Mouse (Mus musculus) heart, embryonic 16.5 days (tissue): ENCODE results near the gene Mup20. TPM values are rescaled to one million over a fixed set of nuclear protein-coding genes. Genes with fewer than 3 reads are reported as not detected.
"Not testable (repeated sequence)": the region's sequence is repeated elsewhere in the genome, so short reads cannot be mapped to it uniquely, and the experiment has no call there.

Source experiments
- ATAC-seq: fragments of 200-750 bp; cut with Nextera tagmentation; replicated peaks from 2 replicates; pipeline ENCODE4 v1.8.0; 2017; ENCODE audit warnings: moderate number of reproducible peaks; ENCODE audit not compliant: insufficient read depth, low FRiP score; ENCODE audit errors: extremely low read depth
- H3K27ac ChIP-seq: fragments of 300-500 bp; sonication (generic); 2 replicates; pipeline ENCODE4 v1.5.1; 2014; ENCODE audit warnings: mild to moderate bottlenecking, low read length, control low read depth, moderate library complexity
- H3K27me3 ChIP-seq: fragments of 300-500 bp; sonication (generic); 2 replicates; pipeline ENCODE4 v1.6.1; 2014; ENCODE audit warnings: low read length, mixed read lengths; ENCODE audit not compliant: control insufficient read depth, insufficient read depth
- H3K36me3 ChIP-seq: fragments of 300-500 bp; sonication (generic); 2 replicates; pipeline ENCODE4 v1.6.1; 2014; ENCODE audit not compliant: control insufficient read depth, insufficient read depth
- H3K4me1 ChIP-seq: fragments of 300-500 bp; sonication (generic); 2 replicates; pipeline ENCODE4 v1.6.1; 2014; ENCODE audit warnings: low read length, mixed read lengths; ENCODE audit not compliant: control insufficient read depth, insufficient read depth
- H3K4me2 ChIP-seq: fragments of 300-500 bp; sonication (generic); 2 replicates; pipeline ENCODE4 v1.6.1; 2014; ENCODE audit warnings: low read depth, mild to moderate bottlenecking, control low read depth, low read length
- H3K4me3 ChIP-seq: fragments of 300-500 bp; sonication (generic); 2 replicates; pipeline ENCODE4 v1.5.1; 2014; ENCODE audit warnings: mild to moderate bottlenecking, control low read depth, low read length
- H3K9ac ChIP-seq: fragments of 300-500 bp; sonication (generic); 2 replicates; pipeline ENCODE4 v1.6.1; 2014; ENCODE audit warnings: low read length, control low read depth
- H3K9me3 ChIP-seq: fragments of 300-500 bp; sonication (generic); replicated peaks from 2 replicates; pipeline ENCODE4 v1.6.1; 2016; ENCODE audit warnings: low read length; ENCODE audit not compliant: control insufficient read depth
- WGBS: fragments of 180-500 bp; shearing (Covaris S2); extraction: QIAGEN DNeasy Blood & Tissue Kit; methylation state at CpG from one replicate; pipeline ENCODE4 v1.1.7; 2014; 5-methylcytosine and 5-hydroxymethylcytosine counted together
- polyA plus RNA-seq: library from polyadenylated mRNA; unstranded; fragments of >200 nt; fragmentation: Nextera tagmentation; extraction: Ambion mirVana; gene quantifications from 2 replicates; pipeline ENCODE4 v1.2.1, GENCODE M21; 2015

Mup20 gene
- polyA plus RNA-seq, 1 experiment from 2014 or later, result not detected

DNA sequence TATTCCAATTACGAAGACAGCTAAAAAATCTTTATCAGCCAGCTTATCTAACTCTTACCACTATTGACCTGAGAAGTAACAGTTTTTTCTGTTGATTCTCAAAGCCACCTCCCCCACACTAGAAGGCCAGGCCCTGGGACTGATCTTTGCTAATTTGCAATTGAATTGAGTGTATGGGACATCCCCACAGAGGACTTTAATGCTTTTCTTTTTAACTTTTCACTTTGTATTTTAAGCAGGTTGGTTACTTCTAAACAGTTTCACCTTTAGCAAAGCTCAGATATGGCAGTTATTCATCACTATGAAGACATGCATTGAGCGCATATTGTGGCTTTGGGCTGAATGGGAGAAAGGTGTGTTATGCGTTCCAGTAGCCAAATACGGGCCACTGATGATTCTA, 30.3 kb downstream of the Mup20 start:
- H3K9me3 ChIP-seq, result no peaks in the 10 kb centered on the region
- no peaks in the 10 kb centered on the region for H3K36me3 ChIP-seq
- H3K4me1 ChIP-seq, result no peaks in the 10 kb centered on the region
- H3K4me2 ChIP-seq, result no peak overlapping the region
- ATAC-seq, result no peak
- no peaks in the 10 kb centered on the region for H3K27me3 ChIP-seq
- no peak overlapping the region for H3K27ac ChIP-seq
- H3K9ac ChIP-seq, result no peak overlapping the region
- H3K4me3 ChIP-seq, result no peak overlapping the region
- WGBS, result 79% methylated on average over 4 of the region's 4 CpGs

DNA sequence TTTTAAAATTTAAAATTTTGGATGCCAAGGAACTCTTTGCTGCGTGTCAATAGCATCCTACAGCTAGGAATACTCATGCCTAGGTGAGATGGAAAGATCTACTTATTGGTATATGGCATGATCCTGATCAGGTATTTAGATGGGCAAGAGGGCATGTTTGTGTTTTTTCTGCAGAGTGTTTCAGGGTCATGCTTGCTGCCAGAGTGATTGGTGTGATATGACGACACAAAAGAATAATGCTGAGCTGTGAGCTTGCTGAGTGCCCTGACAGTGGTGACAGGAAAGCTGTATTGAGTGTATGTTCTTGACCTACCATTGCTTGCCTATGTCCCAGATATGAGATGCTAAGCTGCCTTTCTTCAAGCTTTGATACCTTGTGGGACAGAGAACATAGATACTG, 30.8 kb downstream of the Mup20 start:
- 61% methylated on average over 2 of the region's 2 CpGs for WGBS
- Histone ChIP-seq H3K27ac (no peak overlapping the region), H3K36me3 (no peaks in the 10 kb centered on the region), H3K4me1 (no peaks in the 10 kb centered on the region), H3K9ac (no peak overlapping the region), H3K4me2 (no peak overlapping the region), H3K9me3 (no peaks in the 10 kb centered on the region), H3K4me3 (no peak overlapping the region), H3K27me3 (no peaks in the 10 kb centered on the region)
- ATAC-seq, result no peak

DNA sequence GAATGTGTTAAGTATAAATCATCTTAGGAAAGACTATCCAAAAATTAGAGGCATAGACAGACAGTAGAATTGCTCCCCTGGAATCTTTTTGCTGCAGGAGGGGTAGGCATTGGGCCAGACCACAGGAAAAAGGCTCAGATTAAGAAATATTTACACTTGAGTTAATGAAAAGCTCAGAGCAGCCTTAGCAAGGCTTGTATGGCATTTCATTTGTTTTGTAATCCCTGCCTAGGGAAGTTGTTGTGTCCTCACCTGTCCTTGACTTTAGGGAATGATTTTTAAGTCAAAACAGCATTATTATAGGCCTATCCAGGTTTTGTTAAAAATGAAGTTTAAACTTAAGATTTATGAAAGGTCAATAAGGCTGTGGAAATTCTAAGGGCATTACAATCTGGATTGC, 33.4 kb downstream of the Mup20 start:
- not testable (repeated sequence) for H3K27me3 ChIP-seq, ATAC-seq, H3K4me1 ChIP-seq, H3K9ac ChIP-seq, H3K9me3 ChIP-seq, H3K4me2 ChIP-seq, H3K36me3 ChIP-seq, H3K4me3 ChIP-seq, H3K27ac ChIP-seq

Other genes starting within 250 kb of the Mup20 start
- not detected in 2 replicates for gene Mup5, start 218.9 kb downstream of the Mup20 start, polyA plus RNA-seq
- gene Mup3, start 33.2 kb upstream of the Mup20 start, polyA plus RNA-seq, result not detected in 2 replicates
- gene Mup21, start 96.7 kb upstream of the Mup20 start, polyA plus RNA-seq, result not detected in 2 replicates
- gene Zfp37, start 176.9 kb upstream of the Mup20 start, polyA plus RNA-seq, result 4.9 and 5.7 TPM in 2 replicates
- 23.8 and 24.8 TPM in 2 replicates for gene Slc31a2, start 208.4 kb upstream of the Mup20 start, polyA plus RNA-seq